Mouse (Mus musculus) brain, embryonic 14.5 days (tissue): ENCODE results near the gene Zpbp2.

Experiments used
- CTCF ChIP-seq: fragments of 200-500 bp; IDR thresholded peaks from 2 replicates; pipeline ENCODE4 v1.5.1; 2012; ENCODE audit warnings: inconsistent platforms, mild to moderate bottlenecking, moderate library complexity, borderline replicate concordance; ENCODE audit not compliant: insufficient read depth, insufficient read length; ENCODE audit errors: extremely low read depth
- POLR2A ChIP-seq: fragments of 200-500 bp; IDR thresholded peaks from 2 replicates; pipeline ENCODE4 v1.6.1; 2012; ENCODE audit warnings: mild to moderate bottlenecking, inconsistent platforms, borderline replicate concordance; ENCODE audit not compliant: poor library complexity, insufficient read depth, insufficient read length, severe bottlenecking; ENCODE audit errors: extremely low read depth

- TF ChIP-seq POLR2A (no peak), CTCF (no peak)
Observed at GRCm38 (mm10) chr11:98560942-98561341, 10.0 kb downstream of the Zpbp2 start.
